ENCODE assay signal across 8 mouse cellular contexts in genomic region chr19:12010281-12010771, GRCm38 (mm10). TPM values are rescaled to one million over a fixed set of nuclear protein-coding genes. Genes with fewer than 3 reads are reported as not detected.
DNase-seq lines count a peak whose midpoint lies in the region; ATAC-seq and TF ChIP-seq lines count a peak whose summit lies in the region.

No protein-coding gene starts in this region.

- H3K4me2 ChIP-seq in forebrain, embryonic 15.5 days (replicated peaks): peak overlapping the region; percentile 62

- ATAC-seq in forebrain, embryonic 15.5 days (replicated peaks): peak; percentile 33
- no peak for ATAC-seq in activated CD4-positive, CD25-positive, alpha-beta regulatory T cell, adult 4 months

- peak overlapping the region; percentile 1 for H3K27ac ChIP-seq in cerebellum, adult 2 months (ENCODE audit: insufficient read depth, low read length)
- H3K27ac ChIP-seq in forebrain, embryonic 15.5 days (replicated peaks): peak overlapping the region; percentile 95
- H3K27ac ChIP-seq in hindbrain, embryonic 10.5 days: peak overlapping the region; percentile 95
- peak overlapping the region; percentile 89 for H3K27ac ChIP-seq in limb, embryonic 10.5 days

- H3K4me3 ChIP-seq in cerebellum, adult 2 months (replicated peaks; ENCODE audit: insufficient read depth, low read depth, low read length): peak overlapping the region; percentile 90
- peak overlapping the region; percentile 68 for H3K4me3 ChIP-seq in forebrain, embryonic 15.5 days
- H3K4me3 ChIP-seq in hindbrain, embryonic 10.5 days: peak overlapping the region; percentile 69
- peak overlapping the region; percentile 66 for H3K4me3 ChIP-seq in limb, embryonic 10.5 days

- H3K27me3 ChIP-seq in cerebellum, adult 2 months (ENCODE audit: control insufficient read depth, insufficient read depth, low read length): no peaks in the 10 kb centered on the region
- no peaks in the 10 kb centered on the region for H3K27me3 ChIP-seq in forebrain, embryonic 15.5 days
- H3K27me3 ChIP-seq in hindbrain, embryonic 10.5 days (ENCODE audit: insufficient read depth, poor library complexity, severe bottlenecking): no peaks in the 10 kb centered on the region; the same call in 1 of the 2 replicates
- H3K27me3 ChIP-seq in limb, embryonic 10.5 days (ENCODE audit: low read depth, poor library complexity, severe bottlenecking): no peaks in the 10 kb centered on the region

- under 1% methylated on average over 24 of the region's 24 CpGs for WGBS in cerebellum, adult 2 months
- under 1% methylated on average over 24 of the region's 24 CpGs for WGBS in forebrain, embryonic 15.5 days
- under 1% methylated on average over 24 of the region's 24 CpGs for WGBS in hindbrain, embryonic 10.5 days
- WGBS in limb, embryonic 10.5 days: 0% methylated on average over 24 of the region's 24 CpGs

- peak overlapping the region; percentile 79 for H3K9ac ChIP-seq in forebrain, embryonic 15.5 days (replicated peaks)

- peak; percentile 75 for DNase-seq in ZHBTc4 (ENCODE audit: low read depth, low spot score)
- DNase-seq in cerebellum, adult 2 months: peak; percentile 68 to 71
- DNase-seq in hindbrain, embryonic 10.5 days (ENCODE audit: low spot score): peak; percentile 87
- peak; percentile 84 for DNase-seq in limb, embryonic 10.5 days (ENCODE audit: low spot score)
- peak; percentile 84 for DNase-seq in mesoderm, embryonic 11.5 days (ENCODE audit: low read depth, low spot score)
- DNase-seq in skeletal muscle tissue, adult 2 months (ENCODE audit: low read depth, low spot score): peak; percentile 44

- H3K4me1 ChIP-seq in cerebellum, adult 2 months (ENCODE audit: control insufficient read depth, insufficient read depth, low read length): no peaks in the 10 kb centered on the region
- peaks cover 23% of the 10 kb centered on the region for H3K4me1 ChIP-seq in forebrain, embryonic 15.5 days
- H3K4me1 ChIP-seq in hindbrain, embryonic 10.5 days (replicated peaks): peaks cover 25% of the 10 kb centered on the region
- peaks cover 24% of the 10 kb centered on the region for H3K4me1 ChIP-seq in limb, embryonic 10.5 days

- no peaks in the 10 kb centered on the region for H3K9me3 ChIP-seq in forebrain, embryonic 15.5 days
- no peaks in the 10 kb centered on the region for H3K9me3 ChIP-seq in hindbrain, embryonic 10.5 days
- H3K9me3 ChIP-seq in limb, embryonic 10.5 days (replicated peaks): no peaks in the 10 kb centered on the region

- TF ChIP-seq CTCF in cerebellum, adult 2 months (IDR thresholded peaks at IDR 0.05; ENCODE audit: borderline replicate concordance, insufficient read depth, low read depth, low read length): no peak

- no peak for TF ChIP-seq POLR2A in cerebellum, adult 2 months (IDR thresholded peaks at IDR 0.05; ENCODE audit: borderline replicate concordance, insufficient read depth, low read length)

- no peaks in the 10 kb centered on the region for H3K36me3 ChIP-seq in forebrain, embryonic 15.5 days
- H3K36me3 ChIP-seq in hindbrain, embryonic 10.5 days: no peaks in the 10 kb centered on the region
- H3K36me3 ChIP-seq in limb, embryonic 10.5 days: no peaks in the 10 kb centered on the region

RNA-seq across cellular contexts. Expression of gene Olfr1423, which starts 30.8 kb away (rescaled TPM):
- polyA plus RNA-seq in cerebellum, adult 2 months (2012; rRNA removed): not detected in 2 replicates
- not detected in 2 replicates for polyA plus RNA-seq in forebrain, embryonic 15.5 days (2015; fragmentation: Nextera tagmentation; extraction: Ambion mirVana)
- polyA plus RNA-seq in hindbrain, embryonic 10.5 days (2016; fragmentation: Nextera tagmentation; extraction: Ambion mirVana): 0.03 and 0.04 TPM in 2 replicates
- polyA plus RNA-seq in limb, embryonic 10.5 days (2016; fragmentation: Nextera tagmentation; extraction: Ambion mirVana): 0.05 and 0.06 TPM in 2 replicates
- polyA plus RNA-seq in activated CD4-positive, CD25-positive, alpha-beta regulatory T cell, adult 4 months (2017; shearing (Covaris generic)): under 1 TPM in 1 of 2 experiments, not detected in 1; 0.05 TPM

RNA-seq across cellular contexts. Expression of gene Osbp, which starts 44.6 kb away (rescaled TPM):
- 38.9 and 39.9 TPM in 2 replicates for polyA plus RNA-seq in cerebellum, adult 2 months (2012; rRNA removed)
- 4.3 and 4.9 TPM in 2 replicates for polyA plus RNA-seq in forebrain, embryonic 15.5 days (2015; fragmentation: Nextera tagmentation; extraction: Ambion mirVana)
- polyA plus RNA-seq in hindbrain, embryonic 10.5 days (2016; fragmentation: Nextera tagmentation; extraction: Ambion mirVana): 2.9 and 3.1 TPM in 2 replicates
- 3.3 and 3.4 TPM in 2 replicates for polyA plus RNA-seq in limb, embryonic 10.5 days (2016; fragmentation: Nextera tagmentation; extraction: Ambion mirVana)
- polyA plus RNA-seq in activated CD4-positive, CD25-positive, alpha-beta regulatory T cell, adult 4 months (2017; shearing (Covaris generic)): 1 to 10 TPM; 6.7 to 7.3 TPM

RNA-seq across cellular contexts. Expression of gene Olfr1424, which starts 52.2 kb away (rescaled TPM):
- not detected in 2 replicates for polyA plus RNA-seq in cerebellum, adult 2 months (2012; rRNA removed)
- polyA plus RNA-seq in forebrain, embryonic 15.5 days (2015; fragmentation: Nextera tagmentation; extraction: Ambion mirVana): not detected in 2 replicates
- not detected in 2 replicates for polyA plus RNA-seq in hindbrain, embryonic 10.5 days (2016; fragmentation: Nextera tagmentation; extraction: Ambion mirVana)
- polyA plus RNA-seq in limb, embryonic 10.5 days (2016; fragmentation: Nextera tagmentation; extraction: Ambion mirVana): not detected in 2 replicates
- not detected for polyA plus RNA-seq in activated CD4-positive, CD25-positive, alpha-beta regulatory T cell, adult 4 months (2017; shearing (Covaris generic))

Comparison
In these comparisons a context has a peak if more than half of its experiments do, and no peak if none do; other contexts are left out.
1. H3K27ac ChIP-seq: peak in every context shown above with its lines; median percentile 95 in forebrain, embryonic 15.5 days; 95 in hindbrain, embryonic 10.5 days; 89 in limb, embryonic 10.5 days; 1 in cerebellum, adult 2 months.